9 mouse cellular contexts compared by ENCODE assay signal in the genomic region with DNA sequence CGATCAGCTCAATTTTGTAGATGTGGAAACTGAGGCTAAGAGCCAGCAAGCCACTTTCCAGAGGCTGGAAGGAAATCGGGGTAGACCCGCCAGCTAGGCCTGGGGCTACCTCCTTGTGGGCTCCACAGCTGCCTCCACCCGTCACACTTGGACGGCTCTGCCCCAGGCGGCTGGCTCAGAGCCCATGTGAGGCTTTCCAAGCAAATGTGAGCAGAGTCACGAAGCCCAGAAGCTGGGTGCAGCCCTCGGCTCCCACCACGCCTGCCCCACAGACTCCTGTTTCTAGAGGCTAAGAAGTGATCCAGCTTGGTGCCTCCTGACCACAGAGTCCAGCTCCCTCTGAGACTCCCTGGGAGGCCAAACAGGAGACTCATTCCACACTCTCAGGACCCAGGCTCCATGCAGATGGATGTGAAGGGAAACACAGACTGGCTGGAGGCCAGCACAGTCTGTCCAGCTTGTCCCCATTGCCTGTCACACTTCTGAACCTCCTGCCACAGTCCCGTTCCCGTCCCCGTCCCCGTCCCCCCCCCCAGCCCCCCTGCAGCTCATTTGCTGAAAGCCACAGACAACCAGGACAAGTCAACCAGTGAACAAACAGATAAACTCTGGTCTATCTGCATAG. TPM values are rescaled to one million over a fixed set of nuclear protein-coding genes. Genes with fewer than 3 reads are reported as not detected.
DNase-seq lines count a peak whose midpoint lies in the region; ATAC-seq lines count a peak whose summit lies in the region.
"Had no signal": no experiment of that assay in that cellular context is flagged by ENCODE, and none has a peak within 500 bp of the region (broad histone marks: within the 10 kb centered on the region; RNA-seq: fewer than 3 reads in every experiment).

No protein-coding gene starts in this region.

- 36% methylated on average over 13 of the region's 13 CpGs for WGBS in hindbrain, embryonic 12.5 days
- WGBS in limb, embryonic 10.5 days: 77% methylated on average over 13 of the region's 13 CpGs
- 41% methylated on average over 13 of the region's 13 CpGs for WGBS in midbrain, embryonic 16.5 days

- no peak overlapping the region; the same call in 1 of the 2 replicates for H3K4me2 ChIP-seq in hindbrain, embryonic 12.5 days (replicated peaks)
- H3K4me2 ChIP-seq in midbrain, embryonic 16.5 days (ENCODE audit: low read length): no peak overlapping the region

- peak overlapping the region; percentile 64 for H3K27ac ChIP-seq in hindbrain, embryonic 12.5 days
- peak overlapping the region; percentile 27; the same call in 1 of the 2 replicates for H3K27ac ChIP-seq in limb, embryonic 10.5 days
- peak overlapping the region; percentile 52; the same call in 1 of the 2 replicates for H3K27ac ChIP-seq in midbrain, embryonic 16.5 days (ENCODE audit: low read length)

- DNase-seq in cerebellum, adult 11-12 months: peak; percentile 35
- DNase-seq in cerebellum, adult 9-10 months: no peak
- DNase-seq in adrenal gland, postnatal 14 days: peak; percentile 88
- peak; percentile 93 for DNase-seq in gastrocnemius, adult 18-20 months (ENCODE audit: low spot score)
- DNase-seq in limb, embryonic 10.5 days (ENCODE audit: low spot score): no peak
- DNase-seq in thymus, postnatal 36 days: no peak

- peak; percentile 62 for ATAC-seq in hindbrain, embryonic 12.5 days (ENCODE audit: low FRiP score)
- ATAC-seq in midbrain, embryonic 16.5 days: peak; percentile 72; the same call in 1 of the 2 replicates

- H3K4me1 ChIP-seq in hindbrain, embryonic 12.5 days: peaks cover 41% of the 10 kb centered on the region
- H3K4me1 ChIP-seq in limb, embryonic 10.5 days: peaks cover 55% of the 10 kb centered on the region
- peaks cover 5% of the 10 kb centered on the region; the same call in 1 of the 2 replicates for H3K4me1 ChIP-seq in midbrain, embryonic 16.5 days (ENCODE audit: control insufficient read depth, insufficient read depth, low read length)

- H3K27me3 ChIP-seq in hindbrain, embryonic 12.5 days: 0 out of 2 replicates have a peak, but pooled peaks cover 8% of the 10 kb centered on the region
- no peaks in the 10 kb centered on the region for H3K27me3 ChIP-seq in limb, embryonic 10.5 days (ENCODE audit: low read depth, poor library complexity, severe bottlenecking)
- H3K27me3 ChIP-seq in midbrain, embryonic 16.5 days (ENCODE audit: control insufficient read depth, insufficient read depth, low read depth, low read length): no peaks in the 10 kb centered on the region

- H3K36me3 ChIP-seq in hindbrain, embryonic 12.5 days: no peaks in the 10 kb centered on the region
- H3K36me3 ChIP-seq in limb, embryonic 10.5 days: peaks cover 19% of the 10 kb centered on the region
- H3K36me3 ChIP-seq in midbrain, embryonic 16.5 days (ENCODE audit: control insufficient read depth, insufficient read depth, low read length): no peaks in the 10 kb centered on the region

- H3K4me3 ChIP-seq in hindbrain, embryonic 12.5 days: no peak overlapping the region
- no peak overlapping the region for H3K4me3 ChIP-seq in limb, embryonic 10.5 days
- no peak overlapping the region for H3K4me3 ChIP-seq in midbrain, embryonic 16.5 days (ENCODE audit: low read depth, low read length)
- H3K4me3 ChIP-seq: erythroblast, embryonic 14.5 days had no signal

- H3K9me3 ChIP-seq in hindbrain, embryonic 12.5 days (replicated peaks): no peaks in the 10 kb centered on the region
- no peaks in the 10 kb centered on the region for H3K9me3 ChIP-seq in limb, embryonic 10.5 days (replicated peaks)
- no peaks in the 10 kb centered on the region for H3K9me3 ChIP-seq in midbrain, embryonic 16.5 days (replicated peaks; ENCODE audit: control insufficient read depth, low read length, poor library complexity, severe bottlenecking)

- no peak overlapping the region for H3K9ac ChIP-seq in hindbrain, embryonic 12.5 days
- no peak overlapping the region for H3K9ac ChIP-seq in midbrain, embryonic 16.5 days (ENCODE audit: low read depth, low read length)

RNA-seq across cellular contexts. Expression of a gene that starts 4.9 kb away (rescaled TPM):
- total RNA-seq in adrenal gland, postnatal 14 days (2021): 96.5 and 97.9 TPM in 2 replicates
- total RNA-seq in gastrocnemius, adult 18-20 months (2021): 10 to 100 TPM; 24.5 to 26.7 TPM
- 3.8 and 4.0 TPM in 2 replicates for polyA plus RNA-seq in hindbrain, embryonic 12.5 days (2016; fragmentation: Nextera tagmentation; extraction: Ambion mirVana)
- polyA plus RNA-seq in limb, embryonic 10.5 days (2016; fragmentation: Nextera tagmentation; extraction: Ambion mirVana): 6.6 and 8.2 TPM in 2 replicates
- polyA plus RNA-seq in midbrain, embryonic 16.5 days (2015; fragmentation: Nextera tagmentation; extraction: Ambion mirVana): 0.89 and 0.92 TPM in 2 replicates

RNA-seq across cellular contexts. Expression of a gene that starts 26.7 kb away (rescaled TPM):
- total RNA-seq in adrenal gland, postnatal 14 days (2021): 29.2 and 33.7 TPM in 2 replicates
- total RNA-seq in gastrocnemius, adult 18-20 months (2021): 1 to 10 TPM; 7.4 to 8.4 TPM
- polyA plus RNA-seq in hindbrain, embryonic 12.5 days (2016; fragmentation: Nextera tagmentation; extraction: Ambion mirVana): 37.3 and 37.5 TPM in 2 replicates
- 43.8 and 47.2 TPM in 2 replicates for polyA plus RNA-seq in limb, embryonic 10.5 days (2016; fragmentation: Nextera tagmentation; extraction: Ambion mirVana)
- polyA plus RNA-seq in midbrain, embryonic 16.5 days (2015; fragmentation: Nextera tagmentation; extraction: Ambion mirVana): 33.3 and 33.4 TPM in 2 replicates

Comparison
In these comparisons a context has a peak if more than half of its experiments do, and no peak if none do; other contexts are left out.
1. DNase-seq: peak in cerebellum, adult 11-12 months (single experiment), adrenal gland, postnatal 14 days (single experiment) and gastrocnemius, adult 18-20 months (single experiment); none in cerebellum, adult 9-10 months (single experiment), limb, embryonic 10.5 days (single experiment) and thymus, postnatal 36 days (0 of 2).
2. Peak in every context shown above with its lines, with median percentiles within 50 percentile points of each other: H3K27ac ChIP-seq.